Mouse (Mus musculus) right cerebral cortex, postnatal 25 days (tissue): ENCODE measurements around the gene Robo1.
"Not testable (repeated sequence)": the region's sequence is repeated elsewhere in the genome, so short reads cannot be mapped to it uniquely, and the experiment has no call there.

Experiments
- DNase-seq: peaks from one replicate; pipeline ENCODE4 v3.0.0; 2022

The Robo1 gene

GRCm38 (mm10) chr16:72458155-72458554 lies 150.0 kb downstream of the Robo1 start:
- DNase-seq = no peak

- DNase-seq = no peak
These were observed 150.5 kb downstream of the Robo1 start for GRCm38 (mm10) chr16:72458576-72458975.

GRCm38 (mm10) chr16:72465696-72466095 lies 157.6 kb downstream of the Robo1 start:
- DNase-seq = no peak

GRCm38 (mm10) chr16:72470037-72470673 lies 162.0 kb downstream of the Robo1 start:
- DNase-seq = no peak

- DNase-seq = no peak
These were observed 202.7 kb downstream of the Robo1 start for GRCm38 (mm10) chr16:72510716-72511199.

GRCm38 (mm10) chr16:72531337-72531736 lies 223.2 kb downstream of the Robo1 start:
- DNase-seq = no peak

GRCm38 (mm10) chr16:72533900-72534571 lies 225.9 kb downstream of the Robo1 start:
- DNase-seq = no peak

- DNase-seq = no peak
These were observed 230.1 kb downstream of the Robo1 start for GRCm38 (mm10) chr16:72538171-72538570.

GRCm38 (mm10) chr16:72543928-72544327 lies 235.8 kb downstream of the Robo1 start:
- DNase-seq = no peak

- no peak for DNase-seq
These were observed 236.8 kb downstream of the Robo1 start for GRCm38 (mm10) chr16:72544950-72545349.

GRCm38 (mm10) chr16:72551672-72552243 lies 243.7 kb downstream of the Robo1 start:
- DNase-seq = no peak

- no peak for DNase-seq
These were observed 245.6 kb downstream of the Robo1 start for GRCm38 (mm10) chr16:72553713-72554112.

- DNase-seq = not testable (repeated sequence)
These were observed 254.0 kb downstream of the Robo1 start for GRCm38 (mm10) chr16:72562149-72562548.

GRCm38 (mm10) chr16:72563196-72563963 lies 255.3 kb downstream of the Robo1 start:
- DNase-seq = no peak

- no peak for DNase-seq
These were observed 267.1 kb downstream of the Robo1 start for GRCm38 (mm10) chr16:72575171-72575570.

- DNase-seq = no peak
These were observed 268.9 kb downstream of the Robo1 start for GRCm38 (mm10) chr16:72576956-72577355.

GRCm38 (mm10) chr16:72584454-72585159 lies 276.5 kb downstream of the Robo1 start:
- DNase-seq = no peak

GRCm38 (mm10) chr16:72585160-72585813 lies 277.2 kb downstream of the Robo1 start:
- DNase-seq = no peak

GRCm38 (mm10) chr16:72587376-72588072 lies 279.4 kb downstream of the Robo1 start:
- no peak for DNase-seq

- DNase-seq = no peak
These were observed 295.5 kb downstream of the Robo1 start for GRCm38 (mm10) chr16:72603487-72604206.

- DNase-seq = peak; percentile 65
These were observed 297.0 kb downstream of the Robo1 start for GRCm38 (mm10) chr16:72605066-72605465.
